Mouse (Mus musculus) heart, embryonic 11.5 days (tissue): ENCODE results near the gene Fryl. TPM values are rescaled to one million over a fixed set of nuclear protein-coding genes. Genes with fewer than 3 reads are reported as not detected.

Source experiments
- ATAC-seq: fragments of 200-750 bp; cut with Nextera tagmentation; replicated peaks from 2 replicates; pipeline ENCODE4 v1.8.0; 2017; ENCODE audit warnings: moderate library complexity; ENCODE audit not compliant: insufficient number of reproducible peaks, low FRiP score, low TSS enrichment
- H3K27ac ChIP-seq: fragments of 300-500 bp; sonication (generic); 2 replicates; pipeline ENCODE4 v1.5.1; 2014; ENCODE audit warnings: mild to moderate bottlenecking, low read depth, low read length
- H3K27me3 ChIP-seq: fragments of 300-500 bp; sonication (generic); 2 replicates; pipeline ENCODE4 v1.6.1; 2014; ENCODE audit warnings: mild to moderate bottlenecking, low read length, mixed read lengths; ENCODE audit not compliant: control insufficient read depth, insufficient read depth
- H3K36me3 ChIP-seq: fragments of 300-500 bp; sonication (generic); 2 replicates; pipeline ENCODE4 v1.6.1; 2014; ENCODE audit warnings: mild to moderate bottlenecking, low read length, moderate library complexity, mixed read lengths; ENCODE audit not compliant: control insufficient read depth, insufficient read depth
- H3K4me1 ChIP-seq: fragments of 300-500 bp; sonication (generic); 2 replicates; pipeline ENCODE4 v1.6.1; 2014; ENCODE audit warnings: low read length; ENCODE audit not compliant: control insufficient read depth, insufficient read depth
- H3K4me2 ChIP-seq: fragments of 300-500 bp; sonication (generic); 2 replicates; pipeline ENCODE4 v1.6.1; 2014; ENCODE audit warnings: mild to moderate bottlenecking, moderate library complexity
- H3K4me3 ChIP-seq: fragments of 300-500 bp; sonication (generic); 2 replicates; pipeline ENCODE4 v1.5.1; 2014; ENCODE audit warnings: low read depth, low read length
- H3K9ac ChIP-seq: fragments of 300-500 bp; sonication (generic); 2 replicates; pipeline ENCODE4 v1.6.1; 2014; ENCODE audit warnings: mild to moderate bottlenecking, low read depth, low read length, moderate library complexity
- H3K9me3 ChIP-seq: fragments of 300-500 bp; sonication (generic); replicated peaks from 2 replicates; pipeline ENCODE4 v1.6.1; 2016; ENCODE audit warnings: low read length; ENCODE audit not compliant: control insufficient read depth
- WGBS: fragments of 180-500 bp; shearing (Covaris S2); extraction: QIAGEN DNeasy Blood & Tissue Kit; methylation state at CpG from one replicate; pipeline ENCODE4 v1.1.7; 2014; ENCODE audit not compliant: insufficient replicate concordance; 5-methylcytosine and 5-hydroxymethylcytosine counted together
- polyA plus RNA-seq: library from polyadenylated mRNA; unstranded; fragments of >200 nt; fragmentation: Nextera tagmentation; extraction: Ambion mirVana; gene quantifications from 2 replicates; pipeline ENCODE4 v1.2.1, GENCODE M21; 2014

Gene Fryl
- polyA plus RNA-seq, 1 experiment from 2014 or later: 40.8 TPM

DNA sequence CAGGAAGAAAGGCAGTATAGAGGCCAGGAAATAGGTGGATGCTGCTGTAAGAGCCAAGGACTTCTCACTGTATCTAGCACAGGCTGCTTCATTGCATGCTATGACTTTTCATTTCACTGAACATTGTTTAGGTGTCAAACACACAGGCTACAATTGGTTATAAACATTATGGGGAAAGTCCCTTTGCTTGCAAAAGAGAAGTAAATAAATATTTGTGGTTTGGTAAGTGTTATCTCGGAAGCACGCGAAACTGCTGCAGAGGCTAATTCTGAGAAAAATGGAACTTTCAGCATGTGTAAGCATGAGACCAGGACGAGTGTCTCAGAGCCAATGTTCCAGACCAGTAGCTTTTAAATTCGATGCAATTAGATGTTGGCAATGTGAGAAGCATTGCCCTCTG lies 30.2 kb upstream of the Fryl start:
- no peak overlapping the region for H3K4me2 ChIP-seq
- H3K27me3 ChIP-seq: no peaks in the 10 kb centered on the region
- H3K4me3 ChIP-seq: no peak overlapping the region
- H3K36me3 ChIP-seq: no peaks in the 10 kb centered on the region
- ATAC-seq: no peak
- no peaks in the 10 kb centered on the region for H3K9me3 ChIP-seq
- WGBS: 80% methylated on average over 5 of the region's 5 CpGs
- no peak overlapping the region for H3K27ac ChIP-seq
- H3K4me1 ChIP-seq: no peaks in the 10 kb centered on the region
- no peak overlapping the region for H3K9ac ChIP-seq

DNA sequence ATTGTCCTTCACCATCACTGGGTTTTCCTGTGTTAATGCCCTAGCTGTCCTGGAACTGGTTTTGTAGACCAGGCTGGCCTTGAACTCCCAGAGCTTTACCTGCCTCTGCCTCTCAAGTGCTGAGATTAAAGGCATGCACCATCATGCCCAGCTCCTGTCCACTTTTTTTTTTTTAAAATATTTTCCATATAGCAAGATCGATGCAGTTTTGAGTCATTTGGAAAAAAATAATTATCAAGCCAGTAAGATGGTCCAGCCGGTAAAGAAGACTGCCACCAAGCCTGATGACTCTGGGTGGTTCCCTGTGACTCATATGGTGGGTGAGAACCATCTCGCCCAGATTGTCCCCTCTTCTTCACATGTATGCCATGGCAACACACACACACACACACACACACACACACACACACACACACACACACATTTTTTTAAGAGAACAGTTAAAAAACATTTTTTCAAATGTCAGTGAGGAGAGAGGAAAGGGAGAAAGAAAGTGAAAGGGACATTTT lies 29.1 kb upstream of the Fryl start:
- no peak overlapping the region for H3K27ac ChIP-seq
- no peak overlapping the region for H3K4me3 ChIP-seq
- 87% methylated on average over 3 of the region's 3 CpGs for WGBS
- H3K36me3 ChIP-seq: no peaks in the 10 kb centered on the region
- H3K27me3 ChIP-seq: no peaks in the 10 kb centered on the region
- no peak overlapping the region for H3K4me2 ChIP-seq
- no peaks in the 10 kb centered on the region for H3K9me3 ChIP-seq
- H3K9ac ChIP-seq: no peak overlapping the region
- ATAC-seq: no peak
- no peaks in the 10 kb centered on the region for H3K4me1 ChIP-seq

DNA sequence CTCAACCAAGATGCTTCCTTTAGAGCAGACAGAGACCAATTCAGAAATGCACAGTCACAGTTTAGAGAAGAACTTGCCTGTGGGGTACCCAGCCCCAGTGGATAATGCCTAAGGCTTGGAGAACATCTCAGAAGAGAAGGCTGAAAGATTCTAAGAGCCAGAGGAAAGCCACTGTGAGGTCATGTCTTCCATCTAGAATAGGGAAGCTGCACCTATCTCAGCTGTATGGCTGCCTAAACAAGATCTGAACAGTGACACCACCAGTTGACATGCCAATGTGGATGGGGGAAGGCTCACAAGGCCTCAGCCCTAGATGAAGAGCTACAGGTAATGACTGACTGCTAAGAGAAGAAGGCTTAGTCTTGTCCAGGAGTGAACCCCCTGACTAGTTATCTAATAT lies 27.6 kb upstream of the Fryl start:
- Histone ChIP-seq H3K4me2 (no peak overlapping the region), H3K27ac (no peak overlapping the region), H3K9me3 (no peaks in the 10 kb centered on the region), H3K9ac (no peak overlapping the region), H3K27me3 (no peaks in the 10 kb centered on the region), H3K36me3 (no peaks in the 10 kb centered on the region), H3K4me3 (no peak overlapping the region), H3K4me1 (peaks cover 7% of the 10 kb centered on the region; the same call in 1 of the 2 replicates)
- no peak for ATAC-seq

DNA sequence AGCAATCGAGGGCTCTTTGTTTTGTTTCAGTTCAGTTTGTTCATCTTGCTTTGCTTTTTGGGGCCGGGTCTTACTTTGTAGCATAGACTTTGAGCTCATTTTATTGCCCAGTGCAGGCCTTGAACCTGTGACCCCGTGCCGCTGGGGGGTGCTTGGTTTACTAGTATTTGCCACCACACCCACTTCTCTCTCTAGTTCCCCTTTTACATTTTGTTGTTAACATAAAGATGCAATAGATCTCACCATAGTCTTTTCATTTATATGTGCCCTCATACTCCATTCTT lies 24.1 kb upstream of the Fryl start:
- no peak overlapping the region for H3K4me2 ChIP-seq
- no peak for ATAC-seq
- 69% methylated on average over 4 of the region's 4 CpGs for WGBS

DNA sequence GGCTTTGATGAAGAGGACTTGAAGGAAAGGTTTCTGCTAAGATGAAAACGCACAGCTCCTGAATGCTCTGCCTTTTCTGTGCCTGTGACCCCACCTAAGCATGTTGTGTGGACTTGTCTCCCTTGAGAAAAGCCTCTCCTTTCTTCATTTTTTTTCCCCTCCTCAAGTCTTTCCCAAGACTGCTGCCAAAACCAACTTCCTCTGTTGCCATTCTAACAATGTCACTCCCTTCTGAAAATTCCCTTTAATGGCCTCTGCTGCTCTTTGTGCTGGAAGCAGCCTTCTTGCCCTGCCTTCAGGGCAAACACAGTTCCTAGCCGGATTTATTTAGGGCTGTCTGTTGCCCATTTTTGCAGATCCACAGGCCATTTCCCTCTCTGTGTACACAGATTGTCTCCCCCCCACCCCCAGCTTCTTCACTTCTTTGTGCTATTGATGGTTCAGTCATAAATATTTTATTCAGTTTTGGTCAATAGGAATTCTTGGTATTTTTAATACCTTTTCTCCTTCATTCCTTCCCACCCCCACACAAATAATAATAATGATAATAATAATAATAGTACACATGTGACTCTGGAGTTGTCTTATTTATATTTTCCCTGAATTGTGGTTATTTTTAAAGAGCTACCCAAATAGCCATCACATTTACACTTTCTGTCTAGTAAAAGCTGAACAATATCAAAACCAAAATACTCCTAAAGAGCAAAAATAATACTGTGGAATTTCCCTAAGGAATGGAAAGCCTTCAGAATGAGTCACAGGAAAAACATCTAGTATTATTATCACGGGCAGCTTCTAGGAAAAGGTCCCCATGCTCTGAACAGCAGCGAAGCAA lies 23.5 kb upstream of the Fryl start:
- Histone ChIP-seq H3K9me3 (no peaks in the 10 kb centered on the region), H3K4me3 (no peak overlapping the region), H3K4me1 (peaks cover 7% of the 10 kb centered on the region; the same call in 1 of the 2 replicates), H3K4me2 (peak overlapping the region; percentile 24; the same call in 1 of the 2 replicates), H3K9ac (peak overlapping the region; percentile 16; the same call in 1 of the 2 replicates), H3K27me3 (no peaks in the 10 kb centered on the region), H3K36me3 (no peaks in the 10 kb centered on the region), H3K27ac (peak overlapping the region; percentile 79)
- ATAC-seq: no peak
- 41% methylated on average over 4 of the region's 4 CpGs for WGBS

More for the DNA sequence above, 24.1 kb upstream of the Fryl start:
- Histone ChIP-seq H3K27ac (peak overlapping the region; percentile 57; the same call in 1 of the 2 replicates), H3K4me3 (no peak overlapping the region), H3K36me3 (no peaks in the 10 kb centered on the region), H3K9ac (no peak overlapping the region), H3K27me3 (no peaks in the 10 kb centered on the region), H3K4me1 (peaks cover 7% of the 10 kb centered on the region; the same call in 1 of the 2 replicates), H3K9me3 (no peaks in the 10 kb centered on the region)

DNA sequence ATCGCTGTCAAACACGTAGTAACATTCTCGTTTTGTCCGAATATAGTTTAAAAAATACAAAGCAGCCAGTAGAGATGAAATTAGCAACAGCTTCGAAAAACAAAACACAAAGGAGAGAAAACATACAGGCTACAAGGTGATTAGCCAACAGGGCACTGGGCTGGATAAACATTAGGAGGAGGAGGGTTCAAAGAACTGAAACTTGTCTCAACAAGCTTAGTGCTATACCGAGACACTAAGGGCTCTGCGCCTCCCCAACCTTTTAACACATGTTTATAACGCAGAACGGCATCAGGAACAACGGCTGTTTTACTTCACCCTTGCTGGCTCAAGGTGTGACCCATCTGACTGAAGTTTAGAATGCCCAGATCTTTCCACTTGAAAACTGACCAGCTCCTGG lies 22.8 kb upstream of the Fryl start:
- Histone ChIP-seq H3K4me1 (peaks cover 7% of the 10 kb centered on the region; the same call in 1 of the 2 replicates), H3K4me3 (no peak overlapping the region), H3K36me3 (no peaks in the 10 kb centered on the region), H3K27me3 (no peaks in the 10 kb centered on the region), H3K9ac (no peak overlapping the region), H3K9me3 (no peaks in the 10 kb centered on the region), H3K4me2 (peak overlapping the region; percentile 24), H3K27ac (peak overlapping the region; percentile 79)
- WGBS: 52% methylated on average over 10 of the region's 10 CpGs
- ATAC-seq: no peak

DNA sequence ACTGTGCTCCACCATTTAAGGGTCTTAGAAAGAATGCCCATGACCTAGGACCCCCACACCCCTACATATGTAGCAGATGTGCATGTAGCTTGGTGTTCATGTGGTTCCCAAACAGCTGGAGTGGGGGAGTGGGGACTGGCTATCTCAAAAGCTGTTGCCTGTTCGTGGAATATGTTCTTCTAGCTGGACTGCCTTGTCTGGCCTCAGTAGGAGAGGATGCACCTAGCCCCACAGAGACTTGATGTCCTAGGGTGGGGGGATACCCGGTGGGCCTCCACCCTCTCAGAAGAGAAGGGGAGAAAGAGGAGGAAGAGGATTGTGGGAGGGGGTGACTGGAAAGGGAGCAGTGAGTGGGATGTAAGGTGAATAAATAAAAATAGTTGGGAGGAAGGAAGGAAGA lies 18.5 kb upstream of the Fryl start:
- H3K9me3 ChIP-seq: no peaks in the 10 kb centered on the region
- H3K27me3 ChIP-seq: no peaks in the 10 kb centered on the region
- H3K9ac ChIP-seq: no peak overlapping the region
- no peak overlapping the region for H3K4me3 ChIP-seq
- peaks cover 6% of the 10 kb centered on the region; the same call in 1 of the 2 replicates for H3K4me1 ChIP-seq
- no peak overlapping the region for H3K4me2 ChIP-seq
- no peak overlapping the region for H3K27ac ChIP-seq
- ATAC-seq: no peak
- WGBS: 70% methylated on average over 2 of the region's 2 CpGs
- no peaks in the 10 kb centered on the region for H3K36me3 ChIP-seq

DNA sequence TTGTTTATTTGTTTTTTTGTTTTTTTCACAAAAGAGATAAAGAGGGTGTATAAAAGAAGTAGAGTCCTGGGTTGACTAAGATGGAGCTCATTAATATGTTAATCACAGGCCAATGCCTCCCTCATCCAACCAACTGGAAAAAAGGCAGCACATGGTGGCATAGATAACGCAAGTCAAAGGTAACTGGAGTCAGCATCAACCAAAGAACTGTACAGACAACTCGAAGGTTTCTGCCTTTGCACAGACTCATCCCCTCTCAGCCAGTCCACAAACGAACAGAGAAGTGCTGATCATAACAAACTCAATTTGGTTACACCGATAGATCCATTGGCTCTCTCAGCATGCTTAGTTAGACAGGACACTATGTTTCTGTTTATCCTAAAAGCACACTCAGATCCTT lies 16.8 kb upstream of the Fryl start:
- Histone ChIP-seq H3K4me1 (no peaks in the 10 kb centered on the region; the same call in 1 of the 2 replicates), H3K27me3 (no peaks in the 10 kb centered on the region), H3K9me3 (no peaks in the 10 kb centered on the region), H3K4me3 (no peak overlapping the region), H3K4me2 (no peak overlapping the region), H3K9ac (no peak overlapping the region), H3K36me3 (no peaks in the 10 kb centered on the region), H3K27ac (no peak overlapping the region)
- 80% methylated on average over 4 of the region's 4 CpGs for WGBS
- no peak for ATAC-seq

DNA sequence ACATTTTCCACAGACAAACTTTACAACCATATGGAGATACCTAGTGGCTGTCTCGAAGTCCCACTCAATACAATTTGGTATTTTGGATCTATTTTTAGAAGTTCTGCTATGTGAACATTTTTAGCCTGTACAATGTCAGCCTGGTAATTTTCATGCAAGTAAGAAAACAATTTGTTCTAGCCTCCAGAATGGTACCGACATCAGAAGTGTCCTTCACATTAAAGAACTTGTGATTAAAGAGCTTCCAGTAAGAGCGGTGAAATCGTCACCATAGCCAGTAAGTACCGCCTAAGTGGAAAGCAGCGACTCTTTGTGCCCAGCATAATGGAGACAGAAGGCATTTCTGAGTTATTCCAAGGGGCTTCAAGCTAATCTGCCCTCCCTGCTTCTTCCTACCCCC lies 14.2 kb upstream of the Fryl start:
- H3K9me3 ChIP-seq: no peaks in the 10 kb centered on the region
- no peak overlapping the region for H3K4me2 ChIP-seq
- WGBS: 51% methylated on average over 6 of the region's 6 CpGs
- H3K4me1 ChIP-seq: peaks cover under 1% of the 10 kb centered on the region; the same call in 1 of the 2 replicates
- H3K27ac ChIP-seq: no peak overlapping the region
- no peak for ATAC-seq
- no peaks in the 10 kb centered on the region for H3K36me3 ChIP-seq
- H3K27me3 ChIP-seq: no peaks in the 10 kb centered on the region
- H3K4me3 ChIP-seq: no peak overlapping the region
- no peak overlapping the region for H3K9ac ChIP-seq
